Mouse (Mus musculus) intestine, embryonic 14.5 days (tissue): ENCODE measurements around the gene Sppl3. TPM values are rescaled to one million over a fixed set of nuclear protein-coding genes. Genes with fewer than 3 reads are reported as not detected.

Experiments used
- ATAC-seq: fragments of 200-750 bp; cut with Nextera tagmentation; replicated peaks from 2 replicates; pipeline ENCODE4 v1.8.0; 2017; ENCODE audit warnings: low read depth, moderate number of reproducible peaks, moderate TSS enrichment, moderate library complexity; ENCODE audit not compliant: low FRiP score, low TSS enrichment
- DNase-seq: peaks from one replicate; pipeline ENCODE4 v3.0.0-alpha.2; 2018; ENCODE audit warnings: low spot score
- H3K27ac ChIP-seq: fragments of 300-500 bp; sonication (generic); 2 replicates; pipeline ENCODE4 v1.5.1; 2014; ENCODE audit warnings: low read depth, mild to moderate bottlenecking, control low read depth
- H3K27me3 ChIP-seq: fragments of 300-500 bp; sonication (generic); replicated peaks from 2 replicates; pipeline ENCODE4 v1.6.1; 2014; ENCODE audit warnings: low read length, control low read depth; ENCODE audit not compliant: control insufficient read depth, insufficient read depth
- H3K36me3 ChIP-seq: fragments of 300-500 bp; sonication (generic); 2 replicates; pipeline ENCODE4 v1.6.1; 2014; ENCODE audit warnings: low read length, control low read depth; ENCODE audit not compliant: control insufficient read depth, insufficient read depth
- H3K4me1 ChIP-seq: fragments of 300-500 bp; sonication (generic); replicated peaks from 2 replicates; pipeline ENCODE4 v1.6.1; 2014; ENCODE audit warnings: low read length, control low read depth, mixed read lengths; ENCODE audit not compliant: control insufficient read depth, insufficient read depth
- H3K4me2 ChIP-seq: fragments of 300-500 bp; sonication (generic); 2 replicates; pipeline ENCODE4 v1.6.1; 2014; ENCODE audit warnings: low read length
- H3K4me3 ChIP-seq: fragments of 300-500 bp; sonication (generic); 2 replicates; pipeline ENCODE4 v1.5.1; 2014; ENCODE audit warnings: low read depth, low read length, control low read depth, mixed read lengths
- H3K9ac ChIP-seq: fragments of 300-500 bp; sonication (generic); 2 replicates; pipeline ENCODE4 v1.6.1; 2014; ENCODE audit warnings: mild to moderate bottlenecking, low read length
- H3K9me3 ChIP-seq: fragments of 300-500 bp; sonication (generic); 2 replicates; pipeline ENCODE4 v1.6.1; 2016; ENCODE audit warnings: low read length, control low read depth; ENCODE audit not compliant: control insufficient read depth
- WGBS: fragments of 180-500 bp; shearing (Covaris S2); extraction: QIAGEN DNeasy Blood & Tissue Kit; methylation state at CpG from one replicate; pipeline ENCODE4 v1.1.7; 2014; 5-methylcytosine and 5-hydroxymethylcytosine counted together
- polyA plus RNA-seq: library from polyadenylated mRNA; unstranded; fragments of >200 nt; fragmentation: Nextera tagmentation; extraction: Ambion mirVana; gene quantifications from 2 replicates; pipeline ENCODE4 v1.2.1, GENCODE M21; 2014

The Sppl3 gene
- polyA plus RNA-seq, 1 experiment from 2014 or later, result 21.5 TPM

DNA sequence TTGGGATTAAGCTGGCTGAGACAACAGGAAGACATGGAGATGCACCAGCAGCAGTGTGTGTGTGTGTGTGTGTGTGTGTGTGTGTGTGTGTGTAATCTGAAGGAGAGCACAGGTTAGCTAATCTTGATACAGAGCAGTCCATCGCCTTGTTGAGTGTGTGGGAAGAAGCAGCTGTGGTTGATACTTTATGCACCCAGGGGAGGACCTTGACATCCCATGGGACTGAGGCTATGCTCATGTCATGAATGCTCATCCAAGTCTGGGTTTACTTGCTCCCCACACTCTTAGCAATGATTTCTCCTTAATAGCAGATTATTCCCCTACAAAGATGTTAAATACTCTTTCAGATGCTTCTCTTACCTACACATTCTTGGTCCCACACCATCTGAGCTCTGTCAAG, 24.3 kb downstream of the Sppl3 start:
- H3K36me3 ChIP-seq, result no peaks in the 10 kb centered on the region
- 0 out of 2 replicates have a peak, but pooled peaks cover 15% of the 10 kb centered on the region for H3K4me1 ChIP-seq
- no peak overlapping the region for H3K27ac ChIP-seq
- no peaks in the 10 kb centered on the region for H3K27me3 ChIP-seq
- no peak overlapping the region for H3K9ac ChIP-seq
- no peak overlapping the region for H3K4me3 ChIP-seq
- 100% methylated on average over 1 of the region's 1 CpGs for WGBS
- ATAC-seq (no peak), DNase-seq (no peak)
- no peaks in the 10 kb centered on the region for H3K9me3 ChIP-seq
- no peak overlapping the region for H3K4me2 ChIP-seq

DNA sequence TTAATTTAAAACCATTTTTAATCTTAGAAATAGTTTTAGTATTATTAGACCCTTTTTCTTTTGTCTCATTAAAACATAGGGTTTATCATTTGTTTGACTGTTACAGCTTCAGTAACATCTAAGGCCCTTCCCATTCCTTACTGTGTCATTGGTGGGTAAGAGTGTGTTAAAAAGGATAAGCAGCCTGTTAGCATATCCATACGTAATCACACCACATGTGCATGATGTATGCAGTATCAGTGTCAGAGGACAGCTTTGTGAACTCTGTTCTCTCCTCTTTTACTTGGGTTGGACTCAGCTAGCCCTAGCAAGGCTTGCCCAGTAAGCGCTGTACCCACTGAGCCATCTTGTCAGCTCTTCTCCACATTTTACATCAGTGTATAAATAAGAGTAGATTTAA, 26.2 kb downstream of the Sppl3 start:
- DNase-seq (no peak), ATAC-seq (no peak)
- WGBS, result 90% methylated on average over 2 of the region's 2 CpGs
- Histone ChIP-seq H3K27ac (no peak overlapping the region), H3K4me3 (no peak overlapping the region), H3K36me3 (no peaks in the 10 kb centered on the region), H3K9me3 (no peaks in the 10 kb centered on the region), H3K27me3 (no peaks in the 10 kb centered on the region), H3K4me1 (0 out of 2 replicates have a peak, but pooled peaks cover 13% of the 10 kb centered on the region), H3K9ac (no peak overlapping the region), H3K4me2 (no peak overlapping the region)

DNA sequence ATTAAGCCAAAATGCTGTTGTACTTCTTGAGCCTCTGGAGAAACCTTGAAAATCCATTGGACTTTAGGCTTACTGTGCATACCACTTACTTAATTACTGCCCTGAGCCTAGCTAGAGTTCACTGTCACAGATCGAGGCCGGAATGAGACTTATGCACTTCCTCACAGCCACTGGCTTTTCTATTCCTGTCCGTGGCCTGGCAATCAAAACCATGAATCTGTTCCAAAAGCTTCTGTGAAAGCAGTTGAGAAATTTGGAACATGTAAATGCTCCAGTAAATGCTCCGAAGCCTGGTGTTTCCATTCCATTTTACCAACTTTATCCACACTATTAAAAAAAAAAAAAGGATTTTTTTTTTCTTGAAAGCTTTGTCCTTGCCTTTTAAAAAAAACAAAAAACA, 29.8 kb downstream of the Sppl3 start:
- no peak for ATAC-seq
- no peak overlapping the region for H3K4me2 ChIP-seq

DNA sequence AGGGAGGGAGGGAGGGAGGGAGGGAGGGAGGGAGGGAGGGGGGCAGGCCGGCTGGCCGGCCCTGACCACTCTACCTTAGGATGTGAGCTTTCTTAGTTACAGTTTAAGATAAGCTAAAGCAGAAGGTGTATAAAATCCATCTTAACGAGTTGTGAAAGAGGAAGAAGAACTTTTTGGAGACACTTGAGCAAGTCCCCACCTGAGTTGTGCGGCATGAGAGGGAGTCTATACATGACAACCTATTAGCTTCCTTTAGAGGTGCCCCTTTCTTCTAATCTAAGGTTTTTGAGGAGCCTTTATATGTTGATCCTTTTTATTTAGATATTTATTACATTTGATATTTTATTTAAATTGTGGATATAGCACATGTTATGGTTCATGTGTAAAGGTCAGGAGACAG, 32.7 kb downstream of the Sppl3 start:
- Histone ChIP-seq H3K9me3 (no peaks in the 10 kb centered on the region), H3K4me3 (no peak overlapping the region), H3K27me3 (no peaks in the 10 kb centered on the region), H3K4me2 (no peak overlapping the region), H3K9ac (no peak overlapping the region), H3K27ac (no peak overlapping the region), H3K4me1 (no peaks in the 10 kb centered on the region), H3K36me3 (no peaks in the 10 kb centered on the region)
- WGBS, result 85% methylated on average over 4 of the region's 4 CpGs
- no peak for ATAC-seq
- DNase-seq, result no peak

More for the DNA sequence above, 29.8 kb downstream of the Sppl3 start:
- Histone ChIP-seq H3K4me3 (no peak overlapping the region), H3K27ac (no peak overlapping the region), H3K27me3 (no peaks in the 10 kb centered on the region), H3K4me1 (no peaks in the 10 kb centered on the region), H3K9me3 (no peaks in the 10 kb centered on the region), H3K36me3 (no peaks in the 10 kb centered on the region), H3K9ac (no peak overlapping the region)
- WGBS, result 76% methylated on average over 4 of the region's 4 CpGs
- DNase-seq, result no peak

DNA sequence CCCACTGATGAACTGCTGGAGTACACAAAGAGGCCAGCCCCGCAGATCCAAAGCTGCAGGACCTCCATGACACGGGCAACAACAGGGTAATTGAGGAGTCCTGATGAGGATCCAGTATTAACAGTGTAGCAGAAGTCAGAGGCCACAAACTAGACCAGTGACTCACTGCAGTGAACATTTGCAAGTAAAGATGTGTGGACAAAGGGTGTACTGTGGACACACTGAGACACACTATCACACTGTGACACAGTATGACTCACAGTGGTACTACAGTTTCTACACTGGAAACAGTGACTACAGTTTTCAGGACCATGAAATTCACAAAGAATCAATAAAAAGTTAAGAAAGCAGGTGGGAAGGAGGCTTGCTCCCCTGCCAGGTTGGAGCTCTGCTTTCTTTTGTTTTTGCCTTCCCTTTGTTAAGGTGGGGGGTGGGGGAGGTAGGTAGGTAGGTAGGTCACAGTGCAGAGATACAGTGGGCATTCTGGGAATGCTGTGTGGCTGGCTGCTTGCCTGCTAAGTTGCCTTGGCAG, 34.3 kb downstream of the Sppl3 start:
- 74% methylated on average over 2 of the region's 2 CpGs for WGBS
- H3K9me3 ChIP-seq, result no peaks in the 10 kb centered on the region
- H3K27ac ChIP-seq, result no peak overlapping the region
- DNase-seq (no peak), ATAC-seq (no peak)
- no peaks in the 10 kb centered on the region for H3K27me3 ChIP-seq
- no peak overlapping the region for H3K9ac ChIP-seq
- H3K4me3 ChIP-seq, result no peak overlapping the region
- H3K36me3 ChIP-seq, result no peaks in the 10 kb centered on the region
- H3K4me1 ChIP-seq, result no peaks in the 10 kb centered on the region
- no peak overlapping the region for H3K4me2 ChIP-seq

GRCm38 (mm10) chr5:115049692-115050091, 38.8 kb downstream of the Sppl3 start:
- ATAC-seq (no peak), DNase-seq (no peak)
- no peaks in the 10 kb centered on the region for H3K9me3 ChIP-seq
- no peak overlapping the region for H3K9ac ChIP-seq
- H3K4me3 ChIP-seq, result no peak overlapping the region
- 79% methylated on average over 6 of the region's 6 CpGs for WGBS
- H3K4me2 ChIP-seq, result no peak overlapping the region
- H3K27ac ChIP-seq, result no peak overlapping the region
- H3K27me3 ChIP-seq, result no peaks in the 10 kb centered on the region
- H3K36me3 ChIP-seq, result no peaks in the 10 kb centered on the region
- peaks cover 10% of the 10 kb centered on the region; the same call in 1 of the 2 replicates for H3K4me1 ChIP-seq

DNA sequence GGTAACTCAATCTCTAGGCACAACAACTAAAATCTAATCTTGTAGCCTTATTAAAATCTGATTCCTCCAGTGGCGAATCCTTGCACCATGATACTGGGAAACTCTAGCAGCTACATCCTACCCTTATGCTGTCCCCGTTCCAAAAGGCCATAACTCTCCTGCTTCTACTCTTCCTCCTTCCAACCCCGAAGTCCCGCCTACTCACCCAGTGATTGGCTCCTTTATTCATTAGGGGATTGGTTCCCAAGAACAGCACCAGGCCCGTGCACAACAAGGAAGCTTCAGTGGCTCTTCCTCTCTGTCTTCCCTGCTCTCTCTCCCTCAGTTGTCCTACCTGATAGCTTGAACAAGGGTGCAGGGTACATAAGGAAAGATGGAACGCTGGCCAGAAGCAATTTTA, 39.8 kb downstream of the Sppl3 start:
- no peak for DNase-seq
- H3K4me3 ChIP-seq, result no peak overlapping the region
- no peaks in the 10 kb centered on the region for H3K36me3 ChIP-seq
- H3K4me1 ChIP-seq, result peaks cover 10% of the 10 kb centered on the region; the same call in 1 of the 2 replicates
- no peaks in the 10 kb centered on the region for H3K9me3 ChIP-seq
- no peak overlapping the region for H3K27ac ChIP-seq
- no peaks in the 10 kb centered on the region for H3K27me3 ChIP-seq
- no peak for ATAC-seq
- 85% methylated on average over 6 of the region's 6 CpGs for WGBS
- no peak overlapping the region for H3K9ac ChIP-seq
- no peak overlapping the region for H3K4me2 ChIP-seq

DNA sequence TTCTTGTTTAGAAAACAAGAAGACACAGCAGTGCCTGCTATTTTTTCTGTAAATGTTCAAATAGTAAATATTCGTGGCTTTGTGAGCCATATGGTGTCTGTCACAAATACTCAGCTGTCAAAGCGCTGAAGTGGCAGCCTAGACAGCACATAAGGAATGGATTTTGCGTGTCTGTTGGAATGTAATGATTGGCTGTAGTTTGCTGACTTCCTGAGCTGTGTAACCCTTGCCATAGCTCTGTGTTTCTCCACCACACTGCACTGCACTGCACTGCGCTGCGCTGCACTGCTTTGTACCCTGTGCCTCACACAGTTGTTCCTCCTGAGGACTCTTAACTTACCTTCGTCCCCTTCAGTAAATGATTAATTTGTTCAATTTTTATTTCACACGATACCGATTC, 41.6 kb downstream of the Sppl3 start:
- ATAC-seq, result no peak
- Histone ChIP-seq H3K4me1 (peaks cover 10% of the 10 kb centered on the region; the same call in 1 of the 2 replicates), H3K9ac (no peak overlapping the region), H3K36me3 (no peaks in the 10 kb centered on the region), H3K27me3 (no peaks in the 10 kb centered on the region), H3K9me3 (no peaks in the 10 kb centered on the region), H3K4me2 (no peak overlapping the region), H3K4me3 (no peak overlapping the region), H3K27ac (no peak overlapping the region)
- 66% methylated on average over 8 of the region's 8 CpGs for WGBS
- no peak for DNase-seq

GRCm38 (mm10) chr5:115053791-115054396, 43.0 kb downstream of the Sppl3 start:
- Histone ChIP-seq H3K4me3 (no peak overlapping the region), H3K4me1 (peaks cover 10% of the 10 kb centered on the region; the same call in 1 of the 2 replicates), H3K27me3 (no peaks in the 10 kb centered on the region), H3K36me3 (no peaks in the 10 kb centered on the region), H3K9ac (no peak overlapping the region), H3K9me3 (no peaks in the 10 kb centered on the region), H3K27ac (no peak overlapping the region), H3K4me2 (no peak overlapping the region)
- no peak for DNase-seq
- 90% methylated on average over 22 of the region's 22 CpGs for WGBS
- ATAC-seq, result no peak
